Mouse (Mus musculus) retina, postnatal 1 day (tissue): ENCODE measurements around the gene Nepro.
A peak's percentile ranks its signal among the peaks of the same experiment; 100 is the strongest.

Experiments used
- DNase-seq: peaks from one replicate; pipeline ENCODE4 v3.0.0-alpha.2; 2012

Nepro gene

DNA sequence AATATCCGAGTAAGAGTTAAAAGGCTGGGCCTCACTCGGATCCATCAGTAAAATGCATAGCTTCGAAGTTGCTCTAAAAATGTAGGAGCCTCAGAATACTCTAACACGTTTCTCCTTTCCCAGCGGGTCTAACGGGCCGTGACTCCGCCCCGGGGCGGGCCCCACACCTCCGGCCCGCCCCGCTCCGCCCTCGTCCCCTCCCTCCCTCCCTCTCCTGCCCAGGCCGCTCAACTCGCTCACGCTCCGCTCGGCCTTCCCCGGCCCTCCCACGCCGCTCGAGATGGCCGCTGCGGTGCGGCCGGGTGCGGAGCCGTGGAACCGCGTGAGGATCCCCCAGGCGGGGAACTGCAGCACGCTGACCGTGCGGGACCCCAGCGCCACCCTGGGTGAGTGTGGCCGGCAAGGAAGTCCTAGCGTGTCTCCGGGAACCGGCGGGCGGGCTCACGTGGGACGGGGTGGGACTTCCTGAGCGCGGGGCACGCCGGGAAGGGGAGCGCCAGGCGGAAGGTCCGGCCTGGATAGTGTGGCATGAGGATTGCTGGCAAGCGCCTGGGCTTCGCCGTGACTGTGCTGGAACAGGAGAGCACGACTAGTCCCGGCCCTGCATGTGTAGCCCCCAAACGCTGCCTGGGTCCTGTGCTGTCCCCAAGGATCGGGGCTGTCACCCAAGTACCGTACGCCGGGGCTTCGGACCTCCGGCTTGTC is at the start of gene Nepro:
Gene Nepro (plus strand): TSS at position 219 of the 705 bp plus-strand sequence.
- peak; percentile 96 for DNase-seq

DNA sequence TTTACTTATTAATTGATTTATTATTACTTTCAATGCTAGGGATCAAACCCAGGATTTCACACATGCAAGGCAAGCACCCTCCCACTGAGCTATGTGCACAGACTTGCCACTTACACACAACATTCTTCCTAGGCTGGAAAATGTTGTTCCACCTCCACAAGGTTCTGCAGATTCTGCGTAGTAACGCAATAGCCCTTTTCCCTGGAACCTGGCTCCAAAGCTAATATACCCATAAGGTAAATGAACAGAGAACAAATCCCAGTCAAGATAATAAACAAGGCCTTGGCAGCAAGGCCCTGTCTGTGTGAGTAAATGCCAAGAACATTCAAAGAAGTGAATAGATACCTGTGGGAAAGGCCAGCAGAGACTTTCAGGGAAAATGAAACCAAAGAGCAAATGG is 47.7 kb upstream of the Nepro start:
- no peak for DNase-seq

DNA sequence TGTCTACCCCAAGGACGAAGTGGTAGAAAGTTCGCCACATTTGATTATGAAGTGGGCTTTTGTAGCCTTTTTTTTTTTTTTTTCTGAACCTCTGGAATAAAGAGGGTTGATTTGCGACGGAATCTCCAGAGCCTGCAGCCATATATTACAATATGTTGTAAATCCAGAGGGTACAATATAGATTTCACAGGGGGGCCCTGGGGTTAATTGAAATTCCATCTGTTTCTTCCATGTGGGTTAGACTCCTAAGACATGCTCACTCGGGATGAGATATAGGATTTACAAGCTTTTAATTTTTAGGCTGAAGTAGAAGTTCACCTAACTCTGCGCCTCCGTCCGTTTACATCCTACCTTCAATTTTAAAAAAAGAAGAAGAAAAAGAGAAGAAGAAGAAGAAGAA is 45.0 kb upstream of the Nepro start:
- DNase-seq, result no peak

DNA sequence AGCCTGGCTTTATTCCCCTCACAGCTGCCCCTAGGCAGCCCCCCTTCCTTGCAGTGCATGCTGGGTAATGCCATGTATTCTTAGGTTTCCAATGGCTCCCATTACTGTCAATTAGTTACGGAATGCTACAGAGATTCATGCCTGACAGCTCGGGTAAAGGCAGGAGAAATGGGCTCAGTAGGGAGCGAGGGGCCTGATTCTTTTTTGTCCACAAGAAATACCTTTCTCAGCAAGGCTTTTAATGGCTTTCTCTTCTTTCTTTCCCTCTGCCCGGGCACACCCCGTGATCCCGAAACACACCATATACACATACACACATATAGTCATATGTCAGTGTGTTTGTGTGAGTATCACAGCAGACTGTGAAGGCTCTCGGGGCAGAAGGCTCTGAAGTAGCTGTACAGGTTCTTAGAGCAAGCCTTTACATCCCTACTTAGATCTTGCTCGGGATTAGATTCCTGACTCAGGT is 44.6 kb upstream of the Nepro start:
- DNase-seq, result peak; percentile 83

DNA sequence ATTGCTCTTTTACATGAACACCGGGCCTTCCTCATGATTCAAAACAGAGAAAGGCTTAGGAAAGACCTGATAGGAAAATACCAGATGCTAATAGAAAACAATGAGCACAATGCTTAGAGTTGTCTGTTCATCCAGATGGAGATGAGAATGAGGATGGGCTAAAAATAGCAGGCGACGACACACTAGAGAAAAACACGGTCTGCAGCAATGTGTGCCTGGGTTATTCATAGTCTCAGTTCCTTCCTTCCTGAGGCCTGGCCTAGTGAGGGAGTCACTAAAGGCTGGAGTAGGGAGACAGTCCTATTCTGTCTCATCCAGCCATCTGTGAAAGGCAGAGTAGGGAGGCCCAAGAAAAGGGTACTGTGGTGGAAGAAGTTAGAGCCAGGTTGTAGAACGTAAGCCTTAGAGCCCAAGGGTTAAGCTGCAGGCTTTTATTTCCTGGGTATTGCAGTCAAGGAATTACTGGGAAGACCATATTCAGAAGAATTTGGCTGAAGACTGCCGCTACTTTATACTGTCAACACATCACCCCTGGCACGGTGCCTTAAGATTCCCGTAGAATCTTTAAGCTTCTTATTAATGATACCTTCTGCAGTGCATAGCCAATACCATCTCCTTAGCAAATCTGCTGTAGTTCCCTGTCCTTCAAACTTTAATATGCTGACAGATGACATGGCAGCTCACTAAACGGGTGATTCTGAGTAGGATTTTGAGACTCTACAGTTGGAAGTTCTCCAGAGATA is 43.2 kb upstream of the Nepro start:
- no peak for DNase-seq

DNA sequence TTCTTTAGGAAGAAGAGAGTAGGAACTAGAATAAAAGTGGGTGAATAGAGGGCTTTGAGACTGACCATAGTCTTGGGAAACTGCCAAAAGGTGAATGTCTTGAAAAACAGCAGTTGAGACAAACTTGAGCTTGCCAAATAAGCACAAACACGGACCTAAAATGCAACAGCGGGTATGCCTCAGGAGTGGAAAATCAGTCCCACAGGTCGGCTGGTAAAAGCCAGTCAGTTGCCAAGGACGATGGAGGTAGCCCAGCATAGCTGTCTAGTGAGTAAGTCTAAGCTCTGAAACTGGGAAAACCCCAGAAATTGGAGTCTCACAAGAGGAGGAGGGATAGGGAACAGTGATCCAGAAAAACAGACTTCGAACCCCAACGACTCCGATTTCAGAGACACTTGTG is 39.5 kb upstream of the Nepro start:
- DNase-seq, result no peak

DNA sequence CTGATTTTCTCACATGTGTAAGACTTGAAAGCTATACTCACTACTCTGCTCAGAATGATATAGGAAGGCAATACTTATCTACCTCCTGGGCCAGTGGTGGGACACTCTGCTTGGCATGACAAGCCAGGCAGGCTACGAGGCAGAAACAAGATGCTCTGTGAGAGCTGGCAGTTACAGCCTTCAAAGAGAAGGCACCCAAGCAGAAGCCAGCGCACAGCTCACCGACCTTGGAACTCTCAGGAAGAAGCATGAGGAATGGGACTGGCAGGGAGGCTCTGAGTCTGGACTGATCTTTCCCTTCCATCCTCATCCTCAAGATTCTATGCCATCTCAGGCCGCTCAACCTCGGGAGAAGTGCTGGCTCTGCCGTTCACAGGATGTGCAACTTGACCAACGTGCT is 38.7 kb upstream of the Nepro start:
- DNase-seq, result no peak

DNA sequence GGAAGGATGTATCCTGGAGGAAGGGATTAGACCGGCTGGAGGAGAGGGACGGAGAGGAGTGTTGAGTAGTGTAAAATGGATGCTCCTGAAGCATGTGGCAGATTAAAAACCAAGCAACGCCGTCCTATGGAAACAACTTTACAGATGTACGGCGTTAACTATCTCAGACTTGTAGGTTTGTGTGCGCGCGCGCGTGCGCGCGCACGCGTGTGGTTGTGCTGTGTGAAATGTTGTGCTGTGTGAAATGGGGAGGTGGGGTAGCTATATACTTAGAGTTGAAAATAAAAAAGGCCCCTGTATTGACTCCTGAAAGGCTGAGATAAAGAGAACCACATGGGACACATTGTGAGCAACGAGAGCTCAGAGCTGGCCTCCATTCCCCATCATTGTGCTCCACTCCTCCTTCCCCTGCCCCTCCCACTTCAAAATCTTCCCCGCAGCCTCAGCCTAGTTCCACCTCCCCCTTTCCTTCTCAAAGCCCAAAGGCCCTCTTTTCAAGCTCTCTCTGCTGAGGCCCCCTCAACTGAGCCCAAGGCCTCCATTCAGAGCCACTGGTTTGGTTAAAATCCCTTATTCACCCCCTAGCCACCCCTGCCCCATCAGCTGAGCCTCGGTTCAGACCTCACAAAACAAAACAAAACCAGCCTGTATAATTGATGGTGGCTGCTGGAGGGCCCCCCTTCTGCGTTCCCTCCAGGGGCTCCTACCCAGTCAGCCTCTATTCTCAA is 36.9 kb upstream of the Nepro start:
- DNase-seq, result peak; percentile 68

DNA sequence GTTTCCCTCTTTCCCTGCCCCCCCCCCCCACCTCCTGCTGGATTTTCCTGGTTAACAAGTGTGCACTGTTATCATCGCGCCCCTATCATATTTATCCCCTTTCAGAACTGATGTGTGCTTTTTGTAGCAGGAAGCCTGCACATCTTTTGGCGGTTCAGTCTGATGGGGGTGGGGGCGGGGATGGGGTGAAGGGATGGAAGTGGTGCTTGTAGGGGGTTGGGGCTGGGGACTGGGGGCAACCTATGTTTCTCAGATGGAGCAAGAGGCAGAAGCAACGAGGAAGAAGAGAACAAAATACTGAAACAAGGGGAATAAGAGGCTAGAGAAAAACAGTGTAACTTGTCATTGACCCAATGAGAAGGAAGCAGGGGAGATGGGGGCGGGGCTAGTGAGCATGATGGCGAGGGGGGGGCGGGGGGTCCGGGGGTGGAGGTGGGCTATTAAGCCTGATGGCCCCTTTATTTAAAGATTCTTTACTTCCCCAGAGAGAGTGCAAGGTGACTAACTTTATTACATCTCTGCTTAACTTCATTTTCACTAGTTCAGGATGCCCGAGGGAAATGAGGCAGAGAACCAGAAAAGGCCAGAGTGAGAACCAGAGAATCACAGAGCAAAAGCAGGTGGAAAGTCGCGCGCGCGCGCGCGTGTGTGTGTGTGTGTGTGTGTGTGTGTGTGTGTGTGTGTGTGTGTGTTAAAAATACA is 36.2 kb upstream of the Nepro start:
- peak; percentile 64 for DNase-seq

DNA sequence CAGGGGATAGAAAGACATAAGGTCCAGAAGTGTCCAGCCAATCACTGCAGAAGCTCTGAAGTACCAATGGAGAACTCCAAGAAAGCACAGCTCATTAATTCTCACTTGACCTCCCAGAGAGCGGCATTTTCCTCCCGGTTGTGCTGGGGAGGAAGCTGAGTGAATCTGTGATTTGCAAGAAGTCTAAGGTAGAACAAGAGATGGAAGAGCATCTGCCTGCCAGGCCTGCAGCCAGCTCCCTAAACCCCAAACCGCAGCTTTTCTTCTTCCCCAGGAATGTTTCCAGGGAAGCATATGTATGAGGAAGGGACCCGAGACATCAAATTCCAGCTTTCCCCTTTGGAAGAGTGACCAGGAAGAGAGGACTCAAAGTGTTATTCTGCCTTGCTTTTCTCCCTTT is 35.6 kb upstream of the Nepro start:
- peak; percentile 40 for DNase-seq

DNA sequence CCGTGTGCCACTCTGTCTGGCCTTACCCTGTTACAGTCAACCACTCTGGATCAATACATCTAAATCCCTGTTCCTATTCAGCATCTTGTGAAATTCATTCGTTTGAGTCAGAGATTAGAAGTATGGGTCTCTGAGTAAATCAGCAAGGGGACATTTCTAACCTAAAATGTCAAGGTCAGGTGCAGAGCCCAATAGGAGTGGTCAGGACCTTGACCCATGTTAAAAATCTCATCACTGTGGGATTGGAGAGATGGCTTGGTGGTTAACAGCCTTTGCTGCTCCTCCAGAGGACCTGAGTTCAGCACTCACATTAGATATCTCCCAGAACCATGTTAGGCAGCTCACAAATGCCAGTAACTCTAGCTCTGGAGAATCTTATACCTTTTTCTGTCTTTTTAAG is 33.6 kb upstream of the Nepro start:
- DNase-seq, result no peak

DNA sequence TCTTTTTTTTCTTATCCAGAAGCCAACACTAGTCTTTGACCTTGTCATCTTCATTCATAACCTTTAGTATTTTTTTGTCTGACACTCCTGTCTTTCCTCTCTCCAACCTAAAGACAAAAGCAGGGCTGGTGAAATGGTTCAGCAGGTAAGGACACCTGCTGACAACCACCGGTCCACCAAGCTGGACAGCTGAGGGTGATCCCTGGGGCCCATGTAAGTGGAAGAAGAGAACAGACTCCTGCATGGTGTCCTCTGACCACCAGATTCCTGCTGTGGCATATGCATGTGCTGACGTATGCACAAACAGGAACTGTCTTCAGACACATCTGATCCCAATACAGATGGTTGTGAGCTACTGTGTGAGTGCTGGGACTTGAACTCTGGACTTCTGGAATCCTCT is 33.0 kb upstream of the Nepro start:
- no peak for DNase-seq

DNA sequence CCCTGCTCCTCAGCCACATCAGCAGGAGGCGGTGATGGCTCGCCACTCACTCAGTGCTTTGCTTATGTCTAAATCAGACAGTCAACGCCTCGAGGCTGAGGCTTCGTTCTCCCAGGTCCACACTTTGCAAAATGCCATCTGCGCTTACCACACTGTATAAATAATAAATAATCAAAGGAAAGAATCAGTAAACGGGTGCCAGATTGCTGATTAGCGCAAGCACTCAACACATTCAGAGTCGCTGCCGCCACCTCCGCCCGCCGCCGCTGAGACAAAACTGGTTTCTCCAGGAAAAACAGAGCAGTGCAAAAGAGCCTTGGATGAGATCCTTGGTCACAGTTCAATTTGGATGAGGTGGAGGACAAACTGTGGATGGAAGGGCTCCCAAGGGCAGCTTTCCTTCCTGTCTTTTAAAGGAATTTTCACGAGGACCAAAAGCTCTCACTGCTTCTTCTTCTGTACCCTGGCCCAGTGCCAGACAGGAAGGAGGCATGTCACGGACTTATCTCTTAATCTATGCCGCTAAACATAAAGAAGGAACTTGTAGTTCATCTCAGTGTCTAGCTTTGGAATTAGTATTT is 32.5 kb upstream of the Nepro start:
- no peak for DNase-seq

DNA sequence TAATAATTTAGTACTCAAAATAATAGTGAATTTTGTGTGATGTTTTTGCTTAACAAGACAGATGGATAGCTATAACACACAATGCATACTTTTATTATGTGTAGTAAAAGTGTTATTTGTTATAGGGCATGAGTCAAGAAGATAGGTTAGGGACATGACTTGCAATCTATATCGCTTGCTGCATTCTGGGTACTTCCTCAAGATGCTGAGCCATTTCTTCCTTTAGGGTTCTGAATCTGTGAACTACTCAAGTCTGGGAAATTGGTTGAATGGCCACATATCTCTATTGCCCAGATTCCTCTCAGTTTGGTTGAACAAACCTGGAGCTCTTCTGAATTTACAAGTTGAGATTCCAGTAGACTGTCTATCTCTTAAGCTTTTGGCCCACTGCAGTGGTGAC is 31.6 kb upstream of the Nepro start:
- DNase-seq, result no peak

DNA sequence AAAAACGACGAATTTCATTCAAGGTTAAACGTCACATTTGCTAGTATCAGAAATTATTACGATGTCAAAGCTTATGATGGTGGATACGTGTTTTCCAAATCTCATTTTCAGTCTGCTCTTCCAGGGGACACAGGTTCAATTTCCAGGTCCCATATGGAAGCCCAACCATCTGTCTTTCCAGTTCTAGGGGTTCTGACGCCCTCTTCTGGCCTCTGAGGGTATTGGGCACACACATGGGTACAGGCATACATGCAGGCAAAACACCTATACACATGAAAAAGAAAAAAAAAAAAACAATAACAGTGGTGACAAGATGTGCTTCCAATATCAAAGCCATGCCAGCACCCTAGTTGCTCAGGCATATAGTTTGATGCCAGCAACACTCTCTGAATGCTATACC is 30.4 kb upstream of the Nepro start:
- no peak for DNase-seq

DNA sequence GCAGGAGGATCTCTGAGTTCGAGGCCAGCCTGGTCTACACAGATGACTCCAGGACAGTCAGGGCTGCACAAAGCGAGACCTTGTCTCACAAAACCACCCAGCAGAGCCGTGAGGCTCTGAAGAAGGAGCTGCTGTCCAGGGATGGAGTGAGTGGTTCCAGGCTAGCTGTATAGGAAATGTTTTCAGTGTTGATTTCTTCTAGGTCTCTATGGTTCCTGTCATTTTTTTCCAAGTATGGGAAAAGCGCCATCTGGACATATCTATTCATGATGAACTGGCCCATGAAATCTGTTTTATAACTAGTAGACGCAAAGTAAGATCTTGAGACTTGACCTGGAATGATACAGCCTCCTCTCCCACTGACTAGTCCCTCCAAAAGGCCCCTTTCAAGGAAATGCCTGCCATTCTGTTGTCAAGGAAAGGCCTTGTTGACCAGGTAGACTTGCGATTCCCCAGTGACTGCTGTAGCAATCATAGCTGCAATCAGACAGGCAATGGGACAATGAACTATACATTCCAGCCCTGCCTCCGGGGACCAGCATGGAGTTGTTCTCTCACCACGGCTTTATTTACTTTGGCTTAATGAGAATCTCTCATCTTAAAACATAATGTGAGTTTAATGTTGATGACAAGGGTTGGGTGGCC is 28.8 kb upstream of the Nepro start:
- DNase-seq, result no peak

DNA sequence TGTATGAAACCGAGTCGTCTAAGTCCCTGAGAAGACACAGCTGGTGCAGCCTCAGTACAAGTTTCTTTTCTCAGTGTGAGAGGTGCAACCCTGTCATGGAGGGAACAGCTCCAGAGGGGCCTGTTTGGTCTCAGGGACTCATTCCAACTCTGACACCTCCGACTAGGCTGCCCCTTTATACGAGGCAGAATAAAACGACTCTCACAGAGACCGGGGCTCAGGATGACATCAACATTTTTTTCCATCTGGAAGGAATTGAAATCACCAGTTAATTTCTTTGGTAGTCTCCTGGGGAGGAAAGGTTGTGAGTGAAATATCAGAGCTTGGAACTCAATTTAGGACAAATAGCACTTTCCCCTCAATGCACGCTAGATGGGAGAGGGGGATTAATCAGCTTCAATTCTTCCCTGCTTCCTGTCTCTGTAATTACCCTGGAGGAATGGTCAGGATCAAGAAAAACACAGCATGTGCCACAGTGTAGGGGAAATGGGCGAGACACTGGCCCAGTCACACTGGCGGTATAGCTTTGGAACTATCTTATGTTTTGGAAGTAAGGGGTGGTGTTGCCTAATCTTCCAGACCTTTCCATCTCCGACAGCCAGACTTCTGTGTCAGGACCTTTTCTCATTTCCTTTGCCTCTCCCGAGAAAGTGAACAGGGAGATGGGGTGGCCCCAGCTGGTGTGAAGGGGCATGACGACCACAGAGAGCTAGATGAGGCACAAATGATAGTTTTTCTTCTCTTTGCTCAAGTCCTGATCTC is 28.1 kb upstream of the Nepro start:
- no peak for DNase-seq

DNA sequence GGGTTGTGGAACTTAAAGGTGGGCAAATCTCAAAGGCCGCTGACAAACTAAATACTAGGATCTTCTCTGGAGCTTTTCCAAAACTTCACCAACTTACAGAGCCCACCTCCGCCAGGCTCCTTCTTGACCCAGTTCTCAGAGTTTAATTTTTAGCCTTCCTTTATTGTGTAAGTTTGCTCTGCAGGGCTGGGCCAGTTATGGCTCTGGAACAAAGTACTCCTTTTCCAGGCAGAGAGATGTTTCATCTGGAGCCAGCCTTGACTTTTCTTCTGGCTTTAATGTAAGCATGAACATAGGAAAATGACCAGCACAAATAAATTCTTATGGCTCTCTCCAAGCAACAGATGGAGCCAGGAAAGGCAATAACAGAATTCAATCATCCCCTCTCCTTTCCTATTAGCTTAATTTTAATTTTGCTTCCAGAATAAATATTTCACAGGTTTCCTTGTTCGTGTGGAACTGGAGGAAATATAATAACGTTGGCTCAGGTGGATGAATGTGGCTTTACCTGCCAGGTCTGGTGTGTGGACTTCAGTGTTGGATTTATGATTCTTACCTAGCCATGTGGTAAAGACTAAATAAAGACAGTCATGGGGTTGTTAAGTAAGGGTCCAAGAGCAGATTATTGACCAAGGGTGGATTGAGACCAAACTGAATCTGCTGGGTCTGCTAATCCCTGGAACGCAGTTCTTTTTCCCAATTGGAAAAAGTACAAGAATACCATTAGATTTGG is 26.5 kb upstream of the Nepro start:
- no peak for DNase-seq

DNA sequence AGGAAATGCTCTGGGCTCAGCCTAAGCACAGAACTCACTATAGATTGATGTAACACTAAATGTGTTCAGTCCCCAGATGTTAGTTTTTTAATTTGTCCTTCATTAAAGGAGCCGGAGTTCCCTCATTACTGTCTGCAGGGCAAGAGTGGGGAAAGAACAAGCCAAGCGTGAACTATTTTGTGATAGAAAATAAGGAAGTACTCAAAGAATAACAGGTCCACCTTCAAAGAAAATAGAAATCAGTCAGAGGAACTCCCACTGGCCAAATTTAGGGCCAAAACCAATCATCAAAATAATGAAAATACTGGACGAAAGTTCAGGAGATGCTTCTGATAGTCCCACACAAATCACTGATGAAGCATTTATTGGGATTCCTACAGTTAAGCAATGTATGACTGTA is 22.9 kb upstream of the Nepro start:
- DNase-seq, result no peak

DNA sequence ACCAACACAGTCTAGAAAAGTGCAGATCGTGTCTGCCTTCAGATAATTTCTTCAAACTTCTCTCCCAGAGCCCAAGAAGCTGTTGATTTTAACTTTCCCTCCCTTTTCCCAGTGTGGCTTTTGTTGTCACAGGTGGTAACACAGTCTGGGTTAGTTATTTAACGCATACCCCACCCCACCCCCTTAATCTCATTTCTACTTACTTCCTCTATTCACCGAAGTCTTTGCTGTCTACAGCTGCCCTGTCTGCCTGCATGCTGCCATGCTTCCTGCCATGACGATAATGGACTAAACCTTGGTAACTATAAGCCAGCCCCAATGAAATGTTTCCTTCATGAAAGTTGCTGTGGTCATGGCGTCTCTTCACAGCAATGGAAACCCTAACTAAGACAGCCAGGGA is 21.8 kb upstream of the Nepro start:
- DNase-seq, result no peak

DNA sequence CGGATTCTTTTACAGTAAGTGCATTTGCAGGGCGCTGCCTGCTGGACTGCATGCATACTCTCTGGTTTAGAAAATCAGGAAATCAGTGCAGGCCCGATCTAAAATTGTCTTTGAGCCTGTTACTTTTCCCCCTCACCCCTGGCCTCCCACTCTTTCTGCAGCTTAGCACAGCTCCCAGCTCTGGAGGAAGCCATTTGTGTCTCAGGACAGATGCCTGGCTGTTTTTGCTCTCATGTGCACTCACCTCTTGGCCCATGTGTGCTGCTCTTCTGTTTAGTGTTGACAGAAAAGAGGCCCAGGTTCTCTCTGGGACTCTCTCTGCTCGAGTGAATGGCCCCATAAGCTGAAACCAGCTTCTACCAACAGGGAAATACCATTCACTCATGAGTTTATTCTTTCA is 20.6 kb upstream of the Nepro start:
- DNase-seq, result no peak
